Mouse (Mus musculus) hindbrain, embryonic 12.5 days (tissue): ENCODE results near the gene Nfatc3. TPM values are rescaled to one million over a fixed set of nuclear protein-coding genes. Genes with fewer than 3 reads are reported as not detected.
"Not testable (repeated sequence)": the region's sequence is repeated elsewhere in the genome, so short reads cannot be mapped to it uniquely, and the experiment has no call there.

Source experiments
- ATAC-seq: fragments of 200-750 bp; cut with Nextera tagmentation; 2 replicates; pipeline ENCODE4 v1.8.0; 2017; ENCODE audit warnings: moderate TSS enrichment; ENCODE audit not compliant: low FRiP score
- H3K27ac ChIP-seq: fragments of 300-500 bp; sonication (generic); 2 replicates; pipeline ENCODE4 v1.5.1; 2016; ENCODE audit warnings: mild to moderate bottlenecking
- H3K27me3 ChIP-seq: fragments of 300-500 bp; sonication (generic); 2 replicates; pipeline ENCODE4 v1.6.1; 2016; ENCODE audit warnings: mild to moderate bottlenecking
- H3K36me3 ChIP-seq: fragments of 300-500 bp; sonication (generic); 2 replicates; pipeline ENCODE4 v1.6.1; 2016; ENCODE audit warnings: mild to moderate bottlenecking
- H3K4me1 ChIP-seq: fragments of 300-500 bp; sonication (generic); 2 replicates; pipeline ENCODE4 v1.6.1; 2016
- H3K4me2 ChIP-seq: fragments of 300-500 bp; sonication (generic); replicated peaks from 2 replicates; pipeline ENCODE4 v1.6.1; 2016; ENCODE audit warnings: mild to moderate bottlenecking
- H3K4me3 ChIP-seq: fragments of 300-500 bp; sonication (generic); 2 replicates; pipeline ENCODE4 v1.5.1; 2016; ENCODE audit warnings: mild to moderate bottlenecking
- H3K9ac ChIP-seq: fragments of 300-500 bp; sonication (generic); 2 replicates; pipeline ENCODE4 v1.6.1; 2016; ENCODE audit warnings: mild to moderate bottlenecking, moderate library complexity
- H3K9me3 ChIP-seq: fragments of 300-500 bp; sonication (generic); replicated peaks from 2 replicates; pipeline ENCODE4 v1.6.1; 2016; ENCODE audit warnings: mild to moderate bottlenecking
- WGBS: fragments of 180-500 bp; shearing (Covaris S2); methylation state at CpG from one replicate; pipeline ENCODE4 v1.1.7; 2016; 5-methylcytosine and 5-hydroxymethylcytosine counted together
- polyA plus RNA-seq: library from polyadenylated mRNA; unstranded; fragments of >200 nt; fragmentation: Nextera tagmentation; extraction: Ambion mirVana; gene quantifications from 2 replicates; pipeline ENCODE4 v1.2.1, GENCODE M21; 2016

The Nfatc3 gene
- polyA plus RNA-seq, result 5.7 and 6.7 TPM in 2 replicates

- peak; percentile 98 for ATAC-seq
- H3K36me3 ChIP-seq, result peaks cover 3% of the 10 kb centered on the region; the same call in 1 of the 2 replicates
- WGBS, result 1% methylated on average over 52 of the region's 52 CpGs
Measured at GRCm38 (mm10) chr8:106058731-106059612, at the start of gene Nfatc3. Gene Nfatc3, plus strand, starts transcription at chr8:106058840.

GRCm38 (mm10) chr8:106010748-106011642 is 47.6 kb upstream of the Nfatc3 start:
- WGBS, result 1% methylated on average over 74 of the region's 74 CpGs
- peak overlapping the region; percentile 69 for H3K27ac ChIP-seq
- H3K9ac ChIP-seq, result peak overlapping the region; percentile 81
- no peaks in the 10 kb centered on the region for H3K27me3 ChIP-seq
- peaks cover 16% of the 10 kb centered on the region for H3K4me1 ChIP-seq
- ATAC-seq, result peak; percentile 95
- peak overlapping the region; percentile 99 for H3K4me2 ChIP-seq
- peaks cover 4% of the 10 kb centered on the region; the same call in 1 of the 2 replicates for H3K36me3 ChIP-seq
- peak overlapping the region; percentile 73 for H3K4me3 ChIP-seq
- H3K9me3 ChIP-seq, result no peaks in the 10 kb centered on the region

More at GRCm38 (mm10) chr8:106058731-106059612, at the start of gene Nfatc3:
- peak within 1 kb of the TSS; percentile 89 for H3K27ac ChIP-seq
- peak within 1 kb of the TSS; percentile 86 for H3K9ac ChIP-seq
- H3K4me2 ChIP-seq, result peak within 1 kb of the TSS; percentile 82
- H3K27me3 ChIP-seq, result no peaks in the 10 kb centered on the region
- no peaks in the 10 kb centered on the region for H3K9me3 ChIP-seq
- peak within 1 kb of the TSS; percentile 68 for H3K4me3 ChIP-seq
- H3K4me1 ChIP-seq, result peaks cover 26% of the 10 kb centered on the region

- no peak; the same call in 1 of the 2 replicates for ATAC-seq
- peaks cover 9% of the 10 kb centered on the region; the same call in 1 of the 2 replicates for H3K36me3 ChIP-seq
- H3K9ac ChIP-seq, result peak within 1 kb of the TSS; percentile 81
- H3K27me3 ChIP-seq, result no peaks in the 10 kb centered on the region
- H3K4me2 ChIP-seq, result peak within 1 kb of the TSS; percentile 99
- peak within 1 kb of the TSS; percentile 73 for H3K4me3 ChIP-seq
- H3K27ac ChIP-seq, result peak within 1 kb of the TSS; percentile 69
- H3K4me1 ChIP-seq, result peaks cover 16% of the 10 kb centered on the region
- no peaks in the 10 kb centered on the region for H3K9me3 ChIP-seq
- 5% methylated on average over 6 of the region's 6 CpGs for WGBS
Measured at GRCm38 (mm10) chr8:106011643-106011986, 47.0 kb upstream of the Nfatc3 start, which contains the start of gene Ddx28. Gene Ddx28, minus strand, starts transcription at chr8:106011882.

- H3K36me3 ChIP-seq, result peaks cover 13% of the 10 kb centered on the region; the same call in 1 of the 2 replicates
- 80% methylated on average over 8 of the region's 8 CpGs for WGBS
- peaks cover 16% of the 10 kb centered on the region for H3K4me1 ChIP-seq
- H3K27me3 ChIP-seq, H3K27ac ChIP-seq, ATAC-seq, H3K9me3 ChIP-seq, H3K9ac ChIP-seq: not testable (repeated sequence)
- peak overlapping the region; percentile 73 for H3K4me3 ChIP-seq
- peak overlapping the region; percentile 99 for H3K4me2 ChIP-seq
Measured at GRCm38 (mm10) chr8:106012203-106012602, 46.4 kb upstream of the Nfatc3 start.

GRCm38 (mm10) chr8:106016284-106016683 is 42.4 kb upstream of the Nfatc3 start:
- Histone ChIP-seq H3K36me3 (peaks cover 18% of the 10 kb centered on the region; the same call in 1 of the 2 replicates), H3K4me1 (peaks cover 6% of the 10 kb centered on the region), H3K27me3 (no peaks in the 10 kb centered on the region), H3K4me2 (no peak overlapping the region), H3K9me3 (no peaks in the 10 kb centered on the region), H3K4me3 (no peak overlapping the region), H3K27ac (no peak overlapping the region), H3K9ac (no peak overlapping the region)
- no peak for ATAC-seq
- 94% methylated on average over 6 of the region's 6 CpGs for WGBS

- Histone ChIP-seq H3K9ac (no peak overlapping the region), H3K9me3 (no peaks in the 10 kb centered on the region), H3K4me1 (no peaks in the 10 kb centered on the region; the same call in 1 of the 2 replicates), H3K36me3 (peaks cover 18% of the 10 kb centered on the region; the same call in 1 of the 2 replicates), H3K27ac (no peak overlapping the region), H3K27me3 (no peaks in the 10 kb centered on the region), H3K4me2 (no peak overlapping the region), H3K4me3 (no peak overlapping the region)
- WGBS, result 94% methylated on average over 7 of the region's 7 CpGs
- no peak for ATAC-seq
Measured at GRCm38 (mm10) chr8:106017130-106017529, 41.5 kb upstream of the Nfatc3 start.

- WGBS, result 90% methylated on average over 3 of the region's 3 CpGs
- H3K4me3 ChIP-seq, result no peak overlapping the region
- no peak for ATAC-seq
- H3K27ac ChIP-seq, result no peak overlapping the region
- no peak overlapping the region for H3K9ac ChIP-seq
- H3K27me3 ChIP-seq, result no peaks in the 10 kb centered on the region
- peaks cover 18% of the 10 kb centered on the region; the same call in 1 of the 2 replicates for H3K36me3 ChIP-seq
- H3K9me3 ChIP-seq, result no peaks in the 10 kb centered on the region
- H3K4me1 ChIP-seq, result no peaks in the 10 kb centered on the region
- no peak overlapping the region for H3K4me2 ChIP-seq
Measured at GRCm38 (mm10) chr8:106018039-106018438, 40.6 kb upstream of the Nfatc3 start.

GRCm38 (mm10) chr8:106022483-106022882 is 36.2 kb upstream of the Nfatc3 start:
- H3K4me2 ChIP-seq, result no peak overlapping the region
- no peak overlapping the region for H3K9ac ChIP-seq
- no peak for ATAC-seq
- H3K4me3 ChIP-seq, result no peak overlapping the region
- H3K36me3 ChIP-seq, result peaks cover 13% of the 10 kb centered on the region
- H3K27ac ChIP-seq, result no peak overlapping the region
- no peaks in the 10 kb centered on the region for H3K9me3 ChIP-seq
- H3K4me1 ChIP-seq, result no peaks in the 10 kb centered on the region
- H3K27me3 ChIP-seq, result no peaks in the 10 kb centered on the region

- H3K27me3 ChIP-seq, result no peaks in the 10 kb centered on the region
- no peaks in the 10 kb centered on the region for H3K4me1 ChIP-seq
- 92% methylated on average over 10 of the region's 10 CpGs for WGBS
- H3K27ac ChIP-seq, result no peak overlapping the region
- H3K36me3 ChIP-seq, result peaks cover 6% of the 10 kb centered on the region; the same call in 1 of the 2 replicates
- no peak overlapping the region for H3K4me2 ChIP-seq
- ATAC-seq, result no peak
- H3K9ac ChIP-seq, result no peak overlapping the region
- H3K9me3 ChIP-seq, result no peaks in the 10 kb centered on the region
- no peak overlapping the region for H3K4me3 ChIP-seq
Measured at GRCm38 (mm10) chr8:106038721-106039120, 19.9 kb upstream of the Nfatc3 start.

GRCm38 (mm10) chr8:106039605-106040004 is 19.0 kb upstream of the Nfatc3 start:
- no peak for ATAC-seq

GRCm38 (mm10) chr8:106040218-106040617 is 18.4 kb upstream of the Nfatc3 start:
- Histone ChIP-seq H3K9me3 (no peaks in the 10 kb centered on the region), H3K4me1 (peaks cover 6% of the 10 kb centered on the region; the same call in 1 of the 2 replicates), H3K9ac (no peak overlapping the region), H3K36me3 (peaks cover 6% of the 10 kb centered on the region; the same call in 1 of the 2 replicates), H3K27me3 (no peaks in the 10 kb centered on the region), H3K4me3 (no peak overlapping the region), H3K27ac (no peak overlapping the region), H3K4me2 (no peak overlapping the region)
- ATAC-seq, result no peak
- WGBS, result 75% methylated on average over 4 of the region's 4 CpGs

More at GRCm38 (mm10) chr8:106039605-106040004, 19.0 kb upstream of the Nfatc3 start:
- Histone ChIP-seq H3K9ac (no peak overlapping the region), H3K4me1 (peaks cover 6% of the 10 kb centered on the region; the same call in 1 of the 2 replicates), H3K9me3 (no peaks in the 10 kb centered on the region), H3K4me2 (no peak overlapping the region), H3K27me3 (no peaks in the 10 kb centered on the region), H3K36me3 (peaks cover 6% of the 10 kb centered on the region; the same call in 1 of the 2 replicates), H3K4me3 (no peak overlapping the region), H3K27ac (no peak overlapping the region)
- WGBS, result 86% methylated on average over 4 of the region's 4 CpGs
